Mouse (Mus musculus): ENCODE measurements around the gene Mb. TPM values are rescaled to one million over a fixed set of nuclear protein-coding genes. Genes with fewer than 3 reads are reported as not detected.

The Mb gene
- polyA plus RNA-seq, 1 experiment from 2014 or later: not detected

GRCm38 (mm10) chr15:77053021-77053420 lies 2.6 kb upstream of the Mb start:
- Histone ChIP-seq H3K36me3 (ENCODE audit: inconsistent target) (no peaks in the 10 kb centered on the region), H3K79me2 (ENCODE audit: inconsistent target) (no peaks in the 10 kb centered on the region), H3K4me3 (ENCODE audit: inconsistent target) (no peak overlapping the region), H3K27ac (no peak overlapping the region)
- 77% methylated on average over 1 of the region's 1 CpGs for WGBS (ENCODE audit: missing documents)

GRCm38 (mm10) chr15:77052176-77052575 lies 1.7 kb upstream of the Mb start:
- no peak overlapping the region for H3K4me3 ChIP-seq (ENCODE audit: inconsistent target)
- no peaks in the 10 kb centered on the region for H3K79me2 ChIP-seq (ENCODE audit: inconsistent target)
- H3K27ac ChIP-seq: no peak overlapping the region
- 28% methylated on average over 1 of the region's 1 CpGs for WGBS (ENCODE audit: missing documents)
- H3K36me3 ChIP-seq (ENCODE audit: inconsistent target): no peaks in the 10 kb centered on the region

GRCm38 (mm10) chr15:77045609-77046008 lies 4.9 kb downstream of the Mb start:
- Histone ChIP-seq H3K36me3 (ENCODE audit: inconsistent target) (no peaks in the 10 kb centered on the region), H3K27ac (no peak overlapping the region), H3K4me3 (ENCODE audit: inconsistent target) (no peak overlapping the region), H3K79me2 (ENCODE audit: inconsistent target) (no peaks in the 10 kb centered on the region)
- 79% methylated on average over 10 of the region's 10 CpGs for WGBS (ENCODE audit: missing documents)

- Histone ChIP-seq H3K36me3 (ENCODE audit: inconsistent target) (no peaks in the 10 kb centered on the region), H3K27ac (no peak within 1 kb of the TSS), H3K79me2 (ENCODE audit: inconsistent target) (no peaks in the 10 kb centered on the region), H3K4me3 (ENCODE audit: inconsistent target) (no peak within 1 kb of the TSS)
- 85% methylated on average over 12 of the region's 12 CpGs for WGBS (ENCODE audit: missing documents)
Observed at GRCm38 (mm10) chr15:77044597-77045320, 5.7 kb downstream of the Mb start, which contains the start of gene Apol6. TSS of gene Apol6 (plus strand) at chr15:77044729.

GRCm38 (mm10) chr15:77040784-77041183 lies 9.7 kb downstream of the Mb start:
- WGBS (ENCODE audit: missing documents): 8% methylated on average over 3 of the region's 3 CpGs
- Histone ChIP-seq H3K4me3 (ENCODE audit: inconsistent target) (no peak overlapping the region), H3K79me2 (ENCODE audit: inconsistent target) (no peaks in the 10 kb centered on the region), H3K36me3 (ENCODE audit: inconsistent target) (no peaks in the 10 kb centered on the region), H3K27ac (no peak overlapping the region)

GRCm38 (mm10) chr15:77039211-77039700 lies 11.2 kb downstream of the Mb start:
- H3K4me3 ChIP-seq (ENCODE audit: inconsistent target): no peak overlapping the region
- H3K79me2 ChIP-seq (ENCODE audit: inconsistent target): no peaks in the 10 kb centered on the region
- WGBS (ENCODE audit: missing documents): 88% methylated on average over 3 of the region's 9 CpGs
- no peak overlapping the region for H3K27ac ChIP-seq
- no peaks in the 10 kb centered on the region for H3K36me3 ChIP-seq (ENCODE audit: inconsistent target)

- 21% methylated on average over 11 of the region's 11 CpGs for WGBS (ENCODE audit: missing documents)
- Histone ChIP-seq H3K27ac (no peak overlapping the region), H3K79me2 (ENCODE audit: inconsistent target) (no peaks in the 10 kb centered on the region), H3K4me3 (ENCODE audit: inconsistent target) (no peak overlapping the region), H3K36me3 (ENCODE audit: inconsistent target) (no peaks in the 10 kb centered on the region)
Observed at GRCm38 (mm10) chr15:77037278-77038161, 12.9 kb downstream of the Mb start.

- H3K27ac ChIP-seq: no peak overlapping the region
- no peaks in the 10 kb centered on the region for H3K36me3 ChIP-seq (ENCODE audit: inconsistent target)
- WGBS (ENCODE audit: missing documents): 83% methylated on average over 2 of the region's 2 CpGs
- H3K79me2 ChIP-seq (ENCODE audit: inconsistent target): no peaks in the 10 kb centered on the region
- no peak overlapping the region for H3K4me3 ChIP-seq (ENCODE audit: inconsistent target)
Observed at GRCm38 (mm10) chr15:77036989-77037277, 13.5 kb downstream of the Mb start.

- 91% methylated on average over 11 of the region's 11 CpGs for WGBS (ENCODE audit: missing documents)
- Histone ChIP-seq H3K27ac (no peak overlapping the region), H3K36me3 (ENCODE audit: inconsistent target) (no peaks in the 10 kb centered on the region), H3K79me2 (ENCODE audit: inconsistent target) (no peaks in the 10 kb centered on the region), H3K4me3 (ENCODE audit: inconsistent target) (no peak overlapping the region)
Observed at GRCm38 (mm10) chr15:77036320-77036988, 14.0 kb downstream of the Mb start.

GRCm38 (mm10) chr15:77035643-77036042 lies 14.8 kb downstream of the Mb start:
- Histone ChIP-seq H3K79me2 (ENCODE audit: inconsistent target) (no peaks in the 10 kb centered on the region), H3K36me3 (ENCODE audit: inconsistent target) (no peaks in the 10 kb centered on the region), H3K4me3 (ENCODE audit: inconsistent target) (no peak overlapping the region), H3K27ac (no peak overlapping the region)
- 85% methylated on average over 3 of the region's 3 CpGs for WGBS (ENCODE audit: missing documents)

- 85% methylated on average over 6 of the region's 6 CpGs for WGBS (ENCODE audit: missing documents)
- no peak overlapping the region for H3K4me3 ChIP-seq (ENCODE audit: inconsistent target)
- no peak overlapping the region for H3K27ac ChIP-seq
- no peaks in the 10 kb centered on the region for H3K79me2 ChIP-seq (ENCODE audit: inconsistent target)
- no peaks in the 10 kb centered on the region for H3K36me3 ChIP-seq (ENCODE audit: inconsistent target)
Observed at GRCm38 (mm10) chr15:77034526-77034925, 15.9 kb downstream of the Mb start.

- 82% methylated on average over 2 of the region's 3 CpGs for WGBS (ENCODE audit: missing documents)
- Histone ChIP-seq H3K79me2 (ENCODE audit: inconsistent target) (no peaks in the 10 kb centered on the region), H3K4me3 (ENCODE audit: inconsistent target) (no peak overlapping the region), H3K36me3 (ENCODE audit: inconsistent target) (no peaks in the 10 kb centered on the region), H3K27ac (no peak overlapping the region)
Observed at GRCm38 (mm10) chr15:77031271-77031670, 19.2 kb downstream of the Mb start.

- no peaks in the 10 kb centered on the region for H3K36me3 ChIP-seq (ENCODE audit: inconsistent target)
- no peak overlapping the region for H3K4me3 ChIP-seq (ENCODE audit: inconsistent target)
- H3K27ac ChIP-seq: no peak overlapping the region
- H3K79me2 ChIP-seq (ENCODE audit: inconsistent target): no peaks in the 10 kb centered on the region
- WGBS (ENCODE audit: missing documents): 35% methylated on average over 7 of the region's 7 CpGs
Observed at GRCm38 (mm10) chr15:77029331-77029991, 21.0 kb downstream of the Mb start.

- H3K27ac ChIP-seq: no peak overlapping the region
- no peak overlapping the region for H3K4me3 ChIP-seq (ENCODE audit: inconsistent target)
- H3K79me2 ChIP-seq (ENCODE audit: inconsistent target): no peaks in the 10 kb centered on the region
- no peaks in the 10 kb centered on the region for H3K36me3 ChIP-seq (ENCODE audit: inconsistent target)
- WGBS (ENCODE audit: missing documents): 93% methylated on average over 6 of the region's 6 CpGs
Observed at GRCm38 (mm10) chr15:77027675-77028074, 22.8 kb downstream of the Mb start.

Measured in macrophage (primary cell).